Mouse (Mus musculus): ENCODE measurements at regions not wholly inside any gene's neighbourhood (a gene's known extent, or its start where the extent isn't known, plus 50 kb on each side); places are given as distances from the start of the nearest gene placed in this dataset.

DNA sequence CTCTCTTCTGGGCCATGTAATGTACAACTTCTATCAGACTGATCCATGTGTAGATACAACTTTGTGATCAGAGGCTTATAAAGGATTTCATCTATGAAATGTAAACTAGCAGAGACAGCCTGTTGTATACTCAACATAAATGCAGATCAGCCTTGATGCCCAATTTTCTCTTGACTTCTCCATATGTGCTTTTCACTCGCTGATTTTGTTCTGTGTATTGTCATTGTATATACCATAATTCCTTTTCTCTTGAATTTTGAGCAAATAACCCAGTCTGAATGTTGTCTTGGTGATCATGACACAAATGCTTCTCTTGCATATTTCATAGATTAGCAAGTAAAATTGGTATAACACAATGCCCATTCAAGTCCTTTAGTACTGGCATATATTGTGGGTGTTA, 144.0 kb downstream of the Gm11232 start:
- no peak for TF ChIP-seq CTCF (IDR thresholded peaks at IDR 0.05; ENCODE audit: control insufficient read depth, insufficient read depth, low read length)
- TF ChIP-seq POLR2A (IDR thresholded peaks at IDR 0.05; ENCODE audit: borderline replicate concordance, control insufficient read depth, low read depth, low read length): no peak

Data from bone marrow, adult 2 months (tissue).